Mouse (Mus musculus) neural tube, embryonic 13.5 days (tissue): ENCODE measurements around the gene Ankfn1. TPM values are rescaled to one million over a fixed set of nuclear protein-coding genes. Genes with fewer than 3 reads are reported as not detected.

ENCODE experiments used
- ATAC-seq: fragments of 200-750 bp; cut with Nextera tagmentation; 2 replicates; pipeline ENCODE4 v1.8.0; 2017; ENCODE audit warnings: low read depth, mild to moderate bottlenecking, moderate TSS enrichment, moderate library complexity
- H3K27ac ChIP-seq: fragments of 300-500 bp; sonication (generic); replicated peaks from 2 replicates; pipeline ENCODE4 v1.5.1; 2015; ENCODE audit warnings: moderate library complexity, mild to moderate bottlenecking, inconsistent platforms
- H3K27me3 ChIP-seq: fragments of 300-500 bp; sonication (generic); 2 replicates; pipeline ENCODE4 v1.6.1; 2015; ENCODE audit warnings: mild to moderate bottlenecking, inconsistent platforms
- H3K36me3 ChIP-seq: fragments of 300-500 bp; sonication (generic); 2 replicates; pipeline ENCODE4 v1.6.1; 2015; ENCODE audit warnings: mild to moderate bottlenecking, inconsistent platforms
- H3K4me1 ChIP-seq: fragments of 300-500 bp; sonication (generic); replicated peaks from 2 replicates; pipeline ENCODE4 v1.6.1; 2015; ENCODE audit warnings: inconsistent platforms
- H3K4me2 ChIP-seq: fragments of 300-500 bp; sonication (generic); 2 replicates; pipeline ENCODE4 v1.6.1; 2015; ENCODE audit warnings: inconsistent platforms, mild to moderate bottlenecking, moderate library complexity
- H3K4me3 ChIP-seq: fragments of 300-500 bp; sonication (generic); 2 replicates; pipeline ENCODE4 v1.5.1; 2015; ENCODE audit warnings: mild to moderate bottlenecking, inconsistent platforms
- H3K9ac ChIP-seq: fragments of 300-500 bp; sonication (generic); 2 replicates; pipeline ENCODE4 v1.6.1; 2015; ENCODE audit warnings: moderate library complexity, mild to moderate bottlenecking, inconsistent platforms
- H3K9me3 ChIP-seq: fragments of 300-500 bp; sonication (generic); 2 replicates; pipeline ENCODE4 v1.6.1; 2016; ENCODE audit warnings: inconsistent platforms
- WGBS: fragments of 180-500 bp; shearing (Covaris S2); methylation state at CpG from one replicate; pipeline ENCODE4 v1.1.7; 2015; 5-methylcytosine and 5-hydroxymethylcytosine counted together
- polyA plus RNA-seq: library from polyadenylated mRNA; unstranded; fragments of >200 nt; fragmentation: Nextera tagmentation; extraction: Ambion mirVana; gene quantifications from 2 replicates; pipeline ENCODE4 v1.2.1, GENCODE M21; 2015

Gene Ankfn1
- polyA plus RNA-seq, 1 experiment from 2014 or later, result 1.9 TPM

- H3K36me3 ChIP-seq, result no peaks in the 10 kb centered on the region
- no peak overlapping the region for H3K9ac ChIP-seq
- ATAC-seq, result no peak
- H3K27me3 ChIP-seq, result no peaks in the 10 kb centered on the region
- H3K4me3 ChIP-seq, result no peak overlapping the region
- no peak overlapping the region for H3K27ac ChIP-seq
- peaks cover 19% of the 10 kb centered on the region; the same call in 1 of the 2 replicates for H3K4me1 ChIP-seq
- H3K4me2 ChIP-seq, result no peak overlapping the region
- H3K9me3 ChIP-seq, result no peaks in the 10 kb centered on the region
- 94% methylated on average over 6 of the region's 6 CpGs for WGBS
Observed at GRCm38 (mm10) chr11:89448986-89449385, 328.5 kb downstream of the Ankfn1 start.

DNA sequence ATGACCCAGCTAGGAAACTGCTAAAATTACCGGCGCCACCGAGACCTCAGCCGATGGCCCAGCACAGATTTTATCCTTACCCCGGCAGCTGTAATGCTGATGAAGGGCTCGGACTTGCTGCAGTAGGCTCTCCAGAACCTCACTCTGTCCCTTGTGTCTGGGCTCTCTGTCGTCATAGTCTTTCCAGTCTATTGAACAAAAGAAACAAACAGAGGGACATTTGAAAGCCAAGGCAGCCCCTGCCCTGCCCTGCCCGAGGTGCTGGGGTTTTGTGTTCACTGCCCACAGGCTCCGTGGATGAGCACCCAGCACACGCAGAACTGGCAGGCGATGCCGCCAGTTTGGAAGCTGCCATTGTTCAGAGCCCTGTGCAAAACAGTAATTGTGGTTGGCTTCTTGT lies 330.0 kb downstream of the Ankfn1 start:
- peaks cover 12% of the 10 kb centered on the region; the same call in 1 of the 2 replicates for H3K4me1 ChIP-seq
- no peak overlapping the region for H3K27ac ChIP-seq
- no peaks in the 10 kb centered on the region for H3K36me3 ChIP-seq
- 62% methylated on average over 12 of the region's 12 CpGs for WGBS
- no peak overlapping the region for H3K4me3 ChIP-seq
- no peak for ATAC-seq
- H3K27me3 ChIP-seq, result no peaks in the 10 kb centered on the region
- H3K9me3 ChIP-seq, result no peaks in the 10 kb centered on the region
- no peak overlapping the region for H3K4me2 ChIP-seq
- no peak overlapping the region for H3K9ac ChIP-seq

DNA sequence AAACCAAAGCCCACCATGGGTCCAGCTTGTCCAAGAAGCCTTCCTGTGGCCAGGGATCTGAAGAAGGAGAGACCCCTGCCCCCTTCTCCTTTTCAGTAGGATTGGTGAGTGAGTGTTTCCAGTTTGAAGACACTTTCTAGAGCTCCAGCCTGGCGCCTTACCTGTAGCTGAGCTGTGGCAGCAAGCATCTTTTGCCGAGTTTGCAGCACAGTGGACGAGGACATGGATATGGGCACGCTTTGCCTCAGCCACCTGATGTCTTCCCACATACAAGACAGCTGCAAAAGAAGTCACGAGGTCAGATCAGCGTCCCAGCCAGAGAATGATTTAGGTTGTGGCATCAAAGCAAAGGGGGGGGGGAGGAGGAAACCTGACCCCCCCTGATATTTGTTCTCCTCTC lies 336.9 kb downstream of the Ankfn1 start:
- Histone ChIP-seq H3K9ac (no peak overlapping the region), H3K4me3 (no peak overlapping the region), H3K9me3 (no peaks in the 10 kb centered on the region), H3K27ac (no peak overlapping the region), H3K4me2 (no peak overlapping the region), H3K36me3 (no peaks in the 10 kb centered on the region), H3K27me3 (no peaks in the 10 kb centered on the region), H3K4me1 (no peaks in the 10 kb centered on the region)
- 82% methylated on average over 6 of the region's 6 CpGs for WGBS
- no peak for ATAC-seq

DNA sequence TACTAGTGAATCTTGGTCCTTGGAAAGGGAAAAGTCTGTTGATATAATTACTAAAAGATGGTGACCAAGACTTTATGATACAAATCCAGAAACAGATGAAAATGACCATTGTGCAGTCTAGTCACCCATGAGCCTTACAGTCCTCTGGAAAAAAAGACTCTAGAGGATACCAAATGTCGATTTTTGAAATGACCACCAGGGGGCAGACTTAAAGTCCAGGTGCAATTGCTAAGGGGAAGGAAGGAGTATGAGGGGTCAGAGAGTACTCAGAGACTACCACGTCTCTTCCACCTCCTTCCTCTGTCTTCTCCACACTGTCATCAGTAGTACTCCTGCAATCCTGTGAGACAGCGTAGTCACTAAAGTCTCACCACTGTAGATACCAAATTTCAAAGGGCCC lies 353.1 kb downstream of the Ankfn1 start:
- WGBS, result 55% methylated on average over 3 of the region's 3 CpGs
- ATAC-seq, result no peak
- H3K4me1 ChIP-seq, result peaks cover 7% of the 10 kb centered on the region
- H3K27ac ChIP-seq, result no peak overlapping the region
- no peak overlapping the region for H3K9ac ChIP-seq
- no peak overlapping the region for H3K4me3 ChIP-seq
- no peaks in the 10 kb centered on the region for H3K36me3 ChIP-seq
- H3K4me2 ChIP-seq, result no peak overlapping the region
- no peaks in the 10 kb centered on the region for H3K27me3 ChIP-seq
- no peaks in the 10 kb centered on the region for H3K9me3 ChIP-seq

- 92% methylated on average over 5 of the region's 5 CpGs for WGBS
- Histone ChIP-seq H3K4me2 (no peak overlapping the region), H3K9ac (no peak overlapping the region), H3K9me3 (no peaks in the 10 kb centered on the region), H3K27ac (no peak overlapping the region), H3K36me3 (no peaks in the 10 kb centered on the region), H3K4me3 (no peak overlapping the region), H3K27me3 (no peaks in the 10 kb centered on the region), H3K4me1 (peaks cover 1% of the 10 kb centered on the region; the same call in 1 of the 2 replicates)
- ATAC-seq, result no peak
Observed at GRCm38 (mm10) chr11:89422637-89423036, 354.8 kb downstream of the Ankfn1 start.

GRCm38 (mm10) chr11:89420767-89421438 lies 356.6 kb downstream of the Ankfn1 start:
- Histone ChIP-seq H3K27me3 (no peaks in the 10 kb centered on the region), H3K36me3 (no peaks in the 10 kb centered on the region), H3K9ac (no peak overlapping the region), H3K27ac (no peak overlapping the region), H3K4me2 (no peak overlapping the region), H3K9me3 (no peaks in the 10 kb centered on the region), H3K4me3 (no peak overlapping the region), H3K4me1 (no peaks in the 10 kb centered on the region)
- ATAC-seq, result no peak
- WGBS, result 72% methylated on average over 11 of the region's 11 CpGs

- 93% methylated on average over 2 of the region's 2 CpGs for WGBS
- H3K4me1 ChIP-seq, result no peaks in the 10 kb centered on the region
- H3K9me3 ChIP-seq, result no peaks in the 10 kb centered on the region
- ATAC-seq, result no peak
- H3K27ac ChIP-seq, result no peak overlapping the region
- H3K27me3 ChIP-seq, result no peaks in the 10 kb centered on the region
- H3K9ac ChIP-seq, result no peak overlapping the region
- H3K4me2 ChIP-seq, result no peak overlapping the region
- H3K4me3 ChIP-seq, result no peak overlapping the region
- no peaks in the 10 kb centered on the region for H3K36me3 ChIP-seq
Observed at GRCm38 (mm10) chr11:89419863-89420262, 357.6 kb downstream of the Ankfn1 start.

DNA sequence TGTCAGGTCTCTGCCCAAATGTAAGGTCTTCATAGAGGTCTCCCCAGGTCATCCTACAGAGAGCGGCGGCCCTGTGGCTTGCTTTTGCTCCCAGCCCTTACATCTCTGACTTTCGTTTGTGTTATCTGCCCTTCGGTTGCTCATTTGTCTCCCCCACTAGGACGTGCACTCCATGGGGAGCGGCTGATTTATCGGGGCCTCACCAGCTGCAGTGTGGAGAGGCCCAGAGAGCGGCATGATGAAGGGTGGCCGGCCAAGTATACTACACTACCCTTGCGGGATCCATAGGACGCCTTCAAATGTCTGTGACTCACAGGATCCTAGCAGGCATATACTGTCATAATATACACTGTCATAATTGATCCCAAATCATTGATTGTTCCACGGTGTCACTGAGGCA lies 358.8 kb downstream of the Ankfn1 start:
- Histone ChIP-seq H3K9ac (no peak overlapping the region), H3K9me3 (no peaks in the 10 kb centered on the region), H3K4me2 (no peak overlapping the region), H3K4me3 (no peak overlapping the region), H3K27ac (no peak overlapping the region), H3K4me1 (no peaks in the 10 kb centered on the region), H3K27me3 (no peaks in the 10 kb centered on the region), H3K36me3 (no peaks in the 10 kb centered on the region)
- no peak for ATAC-seq
- 79% methylated on average over 12 of the region's 12 CpGs for WGBS

DNA sequence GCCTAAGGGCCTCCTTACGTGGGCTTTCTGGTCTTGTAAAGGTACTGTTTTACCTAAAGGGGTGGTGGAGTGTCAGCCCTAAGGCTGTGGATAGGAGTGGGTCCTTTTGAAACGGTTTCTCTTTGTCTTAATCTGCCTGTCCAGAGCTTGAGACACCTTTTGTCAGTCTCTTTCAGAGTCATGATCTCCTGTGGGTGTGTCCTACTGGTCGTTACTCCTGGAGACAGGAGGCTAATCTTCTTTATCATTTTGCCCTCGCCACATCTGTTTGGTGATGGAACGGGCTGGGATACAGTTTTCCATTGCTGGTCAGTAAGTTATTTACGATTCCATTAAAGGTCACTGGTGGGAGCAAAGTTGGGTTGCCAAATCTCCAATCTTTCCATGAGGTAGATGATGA lies 360.7 kb downstream of the Ankfn1 start:
- WGBS, result 76% methylated on average over 6 of the region's 6 CpGs
- Histone ChIP-seq H3K4me3 (no peak overlapping the region), H3K9ac (no peak overlapping the region), H3K9me3 (no peaks in the 10 kb centered on the region), H3K4me1 (no peaks in the 10 kb centered on the region), H3K27ac (no peak overlapping the region), H3K36me3 (no peaks in the 10 kb centered on the region), H3K4me2 (no peak overlapping the region), H3K27me3 (no peaks in the 10 kb centered on the region)
- ATAC-seq, result no peak

- Histone ChIP-seq H3K27ac (no peak overlapping the region), H3K4me3 (no peak overlapping the region), H3K27me3 (no peaks in the 10 kb centered on the region), H3K9ac (no peak overlapping the region), H3K36me3 (no peaks in the 10 kb centered on the region), H3K4me1 (no peaks in the 10 kb centered on the region), H3K4me2 (no peak overlapping the region), H3K9me3 (no peaks in the 10 kb centered on the region)
- WGBS, result 90% methylated on average over 6 of the region's 6 CpGs
- ATAC-seq, result no peak
Observed at GRCm38 (mm10) chr11:89408774-89409173, 368.7 kb downstream of the Ankfn1 start.

DNA sequence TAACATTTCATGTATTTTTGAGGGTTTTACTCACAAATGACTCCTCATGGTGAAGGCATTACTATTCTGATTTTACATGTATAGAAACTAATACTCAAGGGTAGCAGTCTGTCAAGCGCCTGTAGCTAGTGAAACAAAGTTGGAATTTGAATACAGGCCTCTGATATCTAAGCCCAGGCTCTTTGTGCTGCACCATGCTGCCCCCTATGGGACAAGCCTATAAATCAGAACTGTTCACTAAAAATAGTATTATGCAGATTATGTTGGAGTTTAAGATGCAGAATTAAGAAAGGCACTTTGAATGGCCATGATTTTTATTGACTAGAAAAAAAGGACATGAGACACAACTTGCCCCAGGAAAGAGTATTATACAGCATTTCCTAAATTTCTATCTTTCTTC lies 373.0 kb downstream of the Ankfn1 start:
- WGBS, result 91% methylated on average over 1 of the region's 1 CpGs

DNA sequence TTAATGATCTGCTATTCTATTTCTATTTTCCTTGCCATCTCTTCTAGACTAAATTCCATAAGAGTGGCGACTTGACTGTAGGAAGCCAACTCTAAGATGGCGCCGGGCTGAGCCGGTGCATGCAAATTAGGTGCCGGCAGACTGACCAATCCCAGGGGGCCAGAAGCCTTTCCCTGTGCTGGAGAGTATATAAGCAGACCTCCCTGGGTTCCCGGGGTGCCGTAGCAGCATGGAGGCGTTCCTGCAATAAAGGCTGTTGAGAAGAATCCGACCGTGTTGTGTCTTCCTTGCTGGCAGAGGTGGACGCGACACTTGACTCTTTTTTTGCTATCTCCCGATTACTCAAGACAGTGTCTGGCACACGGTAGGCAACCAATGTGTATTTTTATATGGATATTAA lies 374.0 kb downstream of the Ankfn1 start:
- Histone ChIP-seq H3K4me2 (no peak overlapping the region), H3K9me3 (no peaks in the 10 kb centered on the region), H3K36me3 (no peaks in the 10 kb centered on the region), H3K4me1 (no peaks in the 10 kb centered on the region), H3K27ac (no peak overlapping the region), H3K9ac (no peak overlapping the region), H3K4me3 (no peak overlapping the region), H3K27me3 (no peaks in the 10 kb centered on the region)
- ATAC-seq, result no peak
- WGBS, result 92% methylated on average over 14 of the region's 14 CpGs

More for the DNA sequence above, 373.0 kb downstream of the Ankfn1 start:
- Histone ChIP-seq H3K4me3 (no peak overlapping the region), H3K9ac (no peak overlapping the region), H3K9me3 (no peaks in the 10 kb centered on the region), H3K27me3 (no peaks in the 10 kb centered on the region), H3K4me2 (no peak overlapping the region), H3K27ac (no peak overlapping the region), H3K4me1 (no peaks in the 10 kb centered on the region), H3K36me3 (no peaks in the 10 kb centered on the region)
- ATAC-seq, result no peak

- no peak overlapping the region for H3K9ac ChIP-seq
- H3K4me1 ChIP-seq, result no peaks in the 10 kb centered on the region
- no peak overlapping the region for H3K4me2 ChIP-seq
- no peak for ATAC-seq
- H3K4me3 ChIP-seq, result no peak overlapping the region
- WGBS, result 88% methylated on average over 2 of the region's 2 CpGs
- H3K27me3 ChIP-seq, result no peaks in the 10 kb centered on the region
- no peaks in the 10 kb centered on the region for H3K36me3 ChIP-seq
- no peak overlapping the region for H3K27ac ChIP-seq
- no peaks in the 10 kb centered on the region for H3K9me3 ChIP-seq
Observed at GRCm38 (mm10) chr11:89388851-89389250, 388.6 kb downstream of the Ankfn1 start.
